Mouse (Mus musculus) c-Kit-positive CD71-negative TER-119-negative erythroid progenitor cells, embryonic 14.5 days (primary cell): Measurements from ENCODE around the gene Ttc21a.

ENCODE experiments used
- DNase-seq: peaks from one replicate; pipeline ENCODE4 v3.0.0-alpha.2; 2013; ENCODE audit warnings: low read depth

Gene Ttc21a

DNA sequence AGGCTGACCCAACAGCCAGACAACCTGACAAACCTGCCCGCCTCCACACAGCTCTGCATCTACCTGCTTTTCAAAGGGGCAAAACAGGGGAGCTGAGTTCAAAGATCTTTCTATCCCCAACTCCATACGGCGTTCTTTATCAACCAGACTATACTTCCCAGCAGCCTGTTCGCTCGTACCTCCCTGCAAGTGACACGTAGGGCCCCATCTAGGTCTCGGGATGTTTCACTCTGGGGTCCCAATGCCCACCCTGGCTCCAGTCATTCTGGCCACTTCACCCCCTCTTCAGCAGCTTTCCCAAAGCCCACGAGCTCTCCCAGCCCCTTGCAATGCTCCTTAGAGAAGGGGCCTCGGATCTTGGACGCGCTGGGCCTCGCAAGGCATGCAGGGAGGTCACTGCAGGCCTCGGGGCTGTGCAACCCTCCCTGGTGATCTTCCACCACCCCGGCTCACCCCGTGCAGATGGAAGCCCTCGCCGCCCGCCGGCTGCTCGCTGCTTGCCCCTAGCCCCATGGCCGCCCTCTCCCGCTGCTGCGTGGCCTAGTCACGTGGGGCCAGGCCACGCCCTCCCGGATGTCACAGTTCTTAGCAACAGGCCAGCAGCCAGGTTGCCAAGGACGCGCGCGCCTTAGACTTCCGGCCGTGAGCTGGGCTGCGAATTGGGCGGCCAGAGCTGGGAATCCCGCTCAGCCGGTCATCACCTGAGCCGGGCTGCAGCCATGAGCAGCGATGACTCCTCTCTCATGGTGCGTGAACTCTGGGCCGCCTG is at the start of gene Ttc21a, which contains the start of gene Gorasp1:
Gene Ttc21a, plus strand, starts transcription at position 602 of the 769 bp plus-strand sequence.
Gene Gorasp1, minus strand, starts transcription at position 561 of the 769 bp plus-strand sequence.
- peak; percentile 83 for DNase-seq

DNA sequence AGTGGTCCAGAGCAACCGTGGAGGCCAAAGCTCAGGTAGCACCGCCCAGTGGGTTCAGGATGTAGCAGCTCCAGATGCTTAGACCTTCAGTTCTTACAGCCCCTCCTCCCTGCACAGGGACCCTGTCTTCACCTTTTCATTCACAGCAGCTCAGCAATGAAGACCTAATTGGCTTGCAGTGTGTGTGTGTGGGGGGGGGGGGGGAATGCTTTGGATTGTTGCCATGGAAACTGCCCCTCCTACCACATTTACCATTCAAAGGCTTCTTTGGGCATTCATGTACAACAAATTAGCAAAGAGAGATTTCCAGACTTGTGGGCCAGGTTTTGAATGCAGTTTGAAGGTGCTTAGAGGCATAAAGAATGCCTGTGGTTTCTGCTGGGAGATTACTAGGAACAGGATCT is 48.6 kb upstream of the Ttc21a start:
- DNase-seq = no peak

GRCm38 (mm10) chr9:119889446-119889845 is 48.0 kb upstream of the Ttc21a start:
- no peak for DNase-seq

DNA sequence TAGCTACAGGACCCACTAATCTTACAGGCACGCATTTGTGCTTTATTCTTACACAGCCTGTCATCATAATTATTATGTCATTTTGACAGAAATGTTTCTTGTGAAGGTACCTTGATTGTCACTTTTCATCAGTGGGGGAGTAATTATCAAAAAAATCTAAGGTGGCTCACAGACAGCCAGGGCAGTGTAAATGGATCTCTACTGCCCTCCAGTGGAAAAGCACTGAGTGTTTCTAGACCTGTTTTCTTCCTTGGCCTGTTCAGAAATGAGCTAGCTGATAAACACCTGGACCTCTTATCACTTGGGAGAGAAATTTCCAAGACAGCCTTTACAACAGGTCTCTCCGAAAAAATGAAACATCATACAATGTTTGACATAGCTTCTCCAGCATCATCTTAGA is 46.7 kb upstream of the Ttc21a start:
- DNase-seq = peak; percentile 22

DNA sequence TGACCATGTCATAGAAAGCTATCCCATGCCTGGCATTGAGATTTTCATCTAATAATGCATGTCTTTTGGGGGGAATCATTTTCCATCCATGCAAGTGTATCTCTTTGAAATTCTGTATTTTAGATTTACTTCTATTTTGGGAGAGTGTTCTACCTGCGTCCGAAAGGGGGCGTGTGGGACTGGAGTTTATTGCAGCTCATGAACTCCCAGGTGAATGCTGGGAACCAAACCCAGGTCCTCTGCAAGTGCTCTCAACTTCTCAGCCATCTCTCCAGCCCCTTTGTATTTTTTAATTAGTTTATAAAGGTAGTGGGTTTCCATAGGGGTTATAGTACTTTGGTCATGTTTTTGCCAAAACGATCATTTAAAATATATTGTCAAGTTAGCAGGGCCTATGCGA is 43.5 kb upstream of the Ttc21a start:
- DNase-seq = no peak

GRCm38 (mm10) chr9:119894339-119895009 is 42.9 kb upstream of the Ttc21a start, which contains the start of gene Wdr48:
TSS of gene Wdr48 (plus strand) at chr9:119894878.
- peak; percentile 99 for DNase-seq

GRCm38 (mm10) chr9:119895040-119895721 is 42.2 kb upstream of the Ttc21a start:
- DNase-seq = peak; percentile 26

DNA sequence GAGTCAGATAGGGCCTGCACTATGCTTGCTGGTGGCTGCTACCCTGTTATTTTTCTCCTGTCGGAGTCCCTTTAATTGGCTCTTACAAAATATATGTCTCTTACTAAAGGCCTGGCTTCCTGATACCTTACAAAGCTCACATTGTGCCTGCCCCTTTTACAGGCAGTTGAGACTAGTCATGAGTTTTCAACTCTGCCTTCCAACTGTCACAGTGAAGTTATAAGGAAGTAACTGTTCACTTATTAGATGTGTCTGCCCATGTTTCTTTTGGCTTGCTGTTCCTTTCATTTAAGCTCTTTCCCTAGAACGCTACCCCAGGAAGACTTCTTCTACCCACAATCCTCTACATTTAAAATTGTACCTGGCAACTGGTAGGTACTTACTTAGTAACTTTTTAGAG is 38.0 kb upstream of the Ttc21a start:
- DNase-seq = no peak

- no peak for DNase-seq
Observed at GRCm38 (mm10) chr9:119902410-119903151, 34.8 kb upstream of the Ttc21a start.

DNA sequence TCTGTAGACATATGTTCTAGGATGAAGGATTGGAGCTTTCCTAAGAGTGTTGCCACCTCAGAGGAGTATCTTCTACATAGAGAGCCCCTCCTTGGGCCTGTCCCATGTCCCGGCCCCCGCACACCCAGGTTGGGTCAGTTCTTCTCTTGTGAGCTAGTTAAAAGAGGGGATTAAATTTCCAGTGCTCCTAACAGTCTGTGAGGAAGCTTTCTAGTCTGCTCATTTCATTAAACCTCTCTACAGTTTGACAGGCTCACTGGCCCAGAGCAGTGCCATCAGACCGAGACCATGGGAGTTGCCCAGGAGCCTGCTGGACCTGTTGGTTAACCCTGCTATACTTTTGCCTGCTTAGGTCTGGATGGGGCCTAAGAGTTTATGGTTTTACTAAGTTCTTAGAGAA is 28.7 kb upstream of the Ttc21a start:
- DNase-seq = no peak

DNA sequence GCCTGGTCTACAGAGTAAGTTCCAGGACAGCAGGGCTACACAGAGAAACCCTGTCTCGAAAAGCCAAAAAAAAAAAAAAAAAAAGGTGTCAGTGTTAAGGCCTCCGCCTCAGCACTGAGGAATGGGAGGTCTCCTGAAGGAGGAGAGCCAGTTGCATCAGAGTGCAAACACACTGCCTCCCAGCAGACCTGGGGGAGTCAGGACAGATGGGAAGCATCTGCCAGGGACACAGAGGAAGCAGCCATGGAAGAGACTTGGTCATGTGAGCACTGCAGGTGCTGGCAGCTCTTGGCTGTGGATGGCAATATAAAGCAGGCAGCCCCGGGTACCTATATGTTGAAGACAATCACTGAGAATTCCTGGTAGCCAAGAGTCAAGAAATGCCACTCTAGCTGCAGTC is 27.5 kb upstream of the Ttc21a start:
- DNase-seq = no peak

DNA sequence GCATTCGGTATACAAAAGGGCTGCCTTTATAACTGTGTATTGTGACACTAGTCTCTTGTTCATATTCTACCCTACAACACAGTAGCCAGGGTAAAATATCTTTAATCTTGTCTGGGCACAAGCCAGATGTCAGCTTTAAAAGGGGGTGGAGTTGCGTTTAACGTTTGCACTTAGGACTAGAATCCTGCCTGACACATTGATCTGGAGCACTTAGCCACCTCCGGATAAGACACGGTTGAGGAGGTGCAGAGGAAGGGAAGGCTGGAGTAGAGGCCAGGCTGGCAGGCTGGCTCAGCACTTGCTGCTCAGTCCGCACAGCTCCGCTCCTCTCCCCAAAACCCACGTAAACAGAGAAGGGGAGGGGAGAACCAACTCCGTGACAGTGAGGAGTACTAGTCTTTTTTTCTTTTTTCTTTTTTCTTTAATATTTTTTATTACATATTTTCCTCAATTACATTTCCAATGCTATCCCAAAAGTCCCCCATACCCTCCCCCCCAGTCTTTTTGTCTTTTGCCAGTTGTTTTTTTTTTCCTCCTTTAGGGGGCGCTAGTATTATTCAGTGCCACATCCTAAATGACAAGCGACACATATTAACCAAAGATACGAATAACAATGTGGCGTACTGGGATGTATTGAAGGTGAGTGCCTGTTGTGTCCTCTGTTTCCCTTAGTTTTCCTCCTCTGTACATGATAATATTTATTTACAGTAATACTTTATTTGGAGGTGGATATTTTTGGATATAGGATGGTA is 24.1 kb upstream of the Ttc21a start:
- DNase-seq = no peak

DNA sequence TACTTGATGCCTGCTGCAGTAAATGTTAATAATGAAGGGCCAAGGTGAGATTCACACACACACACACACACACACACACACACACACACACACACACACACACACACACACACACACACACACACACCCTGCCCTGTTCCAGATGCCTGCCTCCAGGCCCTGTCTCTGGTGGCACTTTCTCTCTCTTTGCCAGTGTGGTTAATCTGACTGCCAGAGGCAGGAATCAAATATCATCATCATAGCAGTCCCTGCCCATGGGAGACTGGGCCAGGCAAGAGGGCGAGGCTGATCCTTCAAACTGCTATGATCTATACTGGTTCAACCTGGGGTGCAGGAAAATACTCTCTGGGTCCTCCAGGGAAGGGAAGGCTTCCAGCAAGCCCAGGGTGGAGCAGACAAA is 17.5 kb upstream of the Ttc21a start:
- no peak for DNase-seq

GRCm38 (mm10) chr9:119923462-119923861 is 13.9 kb upstream of the Ttc21a start:
- DNase-seq = no peak

- no peak for DNase-seq
Observed at GRCm38 (mm10) chr9:119925120-119925657, 12.2 kb upstream of the Ttc21a start.

DNA sequence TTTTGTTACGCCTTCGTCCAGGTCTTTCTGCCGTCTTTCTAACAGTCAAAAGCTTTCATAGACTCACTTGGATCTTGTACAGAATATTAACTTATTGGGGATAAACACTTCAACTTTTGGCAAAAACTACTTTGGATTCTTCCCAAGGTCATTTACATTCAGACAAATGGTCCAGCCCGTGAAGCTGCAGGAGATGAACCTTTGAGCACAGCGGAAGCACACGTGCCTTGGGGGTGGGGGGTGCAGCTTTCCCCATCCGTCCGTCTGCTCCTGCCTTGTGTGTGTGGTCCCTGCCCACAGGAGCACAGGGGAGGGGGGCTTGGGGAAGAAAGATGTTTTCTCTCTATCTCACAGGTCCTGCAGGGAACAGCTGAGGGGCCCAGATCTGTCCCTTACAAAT is 11.7 kb upstream of the Ttc21a start:
- no peak for DNase-seq

DNA sequence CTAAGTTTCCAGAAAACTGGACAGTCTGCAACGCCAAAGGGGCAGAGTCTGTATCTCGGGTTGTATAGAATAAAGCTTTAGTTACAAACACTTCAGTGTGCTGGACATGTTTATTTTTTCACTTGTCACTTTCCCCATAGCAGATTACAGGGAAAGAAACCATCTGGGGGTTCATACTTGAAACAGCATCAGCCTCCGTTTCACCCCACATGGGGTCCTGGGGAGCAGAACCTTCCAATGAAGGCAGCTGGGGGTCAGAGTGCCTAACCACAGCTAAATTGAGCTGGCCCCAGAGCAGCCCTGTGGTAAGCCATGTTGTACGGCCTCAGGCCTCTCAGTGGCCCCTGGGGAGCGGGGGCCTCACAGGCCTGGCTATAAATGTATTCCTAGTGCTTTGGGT is 10.9 kb upstream of the Ttc21a start:
- DNase-seq = no peak

GRCm38 (mm10) chr9:119932358-119932757 is 5.0 kb upstream of the Ttc21a start:
- no peak for DNase-seq

DNA sequence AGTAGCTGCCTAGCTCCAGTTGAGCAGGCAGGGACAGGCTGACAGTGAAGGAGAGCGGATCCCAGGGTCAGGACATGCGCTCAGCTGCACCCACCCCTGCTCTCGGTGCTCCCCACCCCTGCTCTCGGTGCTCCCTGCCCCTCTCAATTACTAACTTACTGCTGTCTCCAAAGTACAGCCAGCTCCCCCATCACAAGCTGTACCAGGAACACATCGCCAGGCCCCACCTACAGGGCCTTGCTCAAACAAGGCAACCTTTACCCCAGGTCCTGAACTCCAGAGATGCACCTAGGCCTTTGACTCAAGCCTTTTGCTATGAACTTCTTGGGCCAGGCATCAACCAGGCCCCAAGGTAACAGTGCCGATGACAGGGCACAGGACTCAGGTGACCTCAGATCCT is 3.7 kb upstream of the Ttc21a start:
- DNase-seq = no peak

GRCm38 (mm10) chr9:119938496-119938895 is 1.1 kb downstream of the Ttc21a start:
- no peak for DNase-seq

- DNase-seq = no peak
Observed at GRCm38 (mm10) chr9:119939646-119940045, 2.2 kb downstream of the Ttc21a start.
